Mouse (Mus musculus): ENCODE results near the gene Gm36028. TPM values are rescaled to one million over a fixed set of nuclear protein-coding genes. Genes with fewer than 3 reads are reported as not detected.

The Gm36028 gene
- polyA plus RNA-seq, 1 experiment = 0.15 TPM

- no peak overlapping the region for H3K27ac ChIP-seq (ENCODE audit: insufficient read depth, low read length)
- H3K27me3 ChIP-seq (ENCODE audit: control insufficient read depth, insufficient read depth, low read length) = no peaks in the 10 kb centered on the region
- peaks cover 5% of the 10 kb centered on the region for H3K4me1 ChIP-seq (ENCODE audit: control insufficient read depth, insufficient read depth, low read length)
- no peak for TF ChIP-seq POLR2A (IDR thresholded peaks at IDR 0.05; ENCODE audit: borderline replicate concordance, insufficient read depth, low read length)
- TF ChIP-seq CTCF (IDR thresholded peaks at IDR 0.05; ENCODE audit: borderline replicate concordance, insufficient read depth, low read depth, low read length) = peak; percentile 32; the same call in 1 of the 2 replicates
- WGBS = 48% methylated on average over 7 of the region's 7 CpGs
- H3K4me3 ChIP-seq (replicated peaks; ENCODE audit: insufficient read depth, low read depth, low read length) = no peak overlapping the region
- peak in 1 of 2 experiments; percentile 54 for DNase-seq
Measured at GRCm38 (mm10) chr16:37814383-37814971, 46.5 kb downstream of the Gm36028 start.

DNA sequence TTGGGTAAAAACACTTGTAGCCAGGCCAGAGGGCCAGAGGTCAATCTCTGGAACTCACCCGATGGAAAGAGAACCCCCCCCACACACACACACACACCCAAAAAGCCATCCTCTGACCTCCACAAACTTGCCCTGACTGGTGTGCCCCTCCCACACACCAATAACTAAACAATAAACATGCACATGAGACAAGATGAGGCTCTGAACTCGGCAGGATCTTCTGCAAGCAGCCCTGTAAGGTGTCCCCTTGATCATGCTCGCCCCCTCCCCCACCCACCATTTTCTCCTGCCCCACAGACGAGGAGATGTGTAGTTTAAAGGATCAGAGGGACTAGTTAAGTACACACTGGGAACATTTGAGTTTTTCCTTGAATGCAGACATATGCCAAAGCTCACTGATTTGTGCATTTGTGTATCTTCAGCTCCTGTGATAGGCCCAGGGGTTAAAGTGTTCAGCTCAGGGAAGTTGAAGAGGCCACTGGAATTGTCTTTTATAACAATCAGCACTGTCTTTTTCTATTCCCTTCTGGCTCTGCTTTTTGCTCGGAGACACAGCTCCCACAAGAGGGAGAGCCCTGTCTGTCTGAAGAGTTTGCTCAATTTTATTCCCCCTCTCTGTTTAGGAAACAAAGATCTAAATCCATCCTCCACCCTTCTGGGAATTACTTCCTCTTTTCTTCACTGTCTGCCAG lies 47.1 kb downstream of the Gm36028 start:
- Histone ChIP-seq H3K4me3 (replicated peaks; ENCODE audit: insufficient read depth, low read depth, low read length) (no peak overlapping the region), H3K27me3 (ENCODE audit: control insufficient read depth, insufficient read depth, low read length) (no peaks in the 10 kb centered on the region), H3K4me1 (ENCODE audit: control insufficient read depth, insufficient read depth, low read length) (peaks cover 5% of the 10 kb centered on the region), H3K27ac (ENCODE audit: insufficient read depth, low read length) (no peak overlapping the region)
- DNase-seq = no peak
- WGBS = 65% methylated on average over 5 of the region's 5 CpGs
- TF ChIP-seq POLR2A (IDR thresholded peaks at IDR 0.05; ENCODE audit: borderline replicate concordance, insufficient read depth, low read length) = no peak
- no peak for TF ChIP-seq CTCF (IDR thresholded peaks at IDR 0.05; ENCODE audit: borderline replicate concordance, insufficient read depth, low read depth, low read length)

GRCm38 (mm10) chr16:37812474-37812886 lies 48.5 kb downstream of the Gm36028 start:
- WGBS = 10% methylated on average over 9 of the region's 9 CpGs
- peak; percentile 81 to 89 for DNase-seq
- H3K4me3 ChIP-seq (replicated peaks; ENCODE audit: insufficient read depth, low read depth, low read length) = peak overlapping the region; percentile 35
- H3K27me3 ChIP-seq (ENCODE audit: control insufficient read depth, insufficient read depth, low read length) = no peaks in the 10 kb centered on the region
- peak overlapping the region; percentile 45 for H3K27ac ChIP-seq (ENCODE audit: insufficient read depth, low read length)
- peak; percentile 64 for TF ChIP-seq CTCF (IDR thresholded peaks at IDR 0.05; ENCODE audit: borderline replicate concordance, insufficient read depth, low read depth, low read length)
- peak; percentile 55; the same call in 1 of the 2 replicates for TF ChIP-seq POLR2A (IDR thresholded peaks at IDR 0.05; ENCODE audit: borderline replicate concordance, insufficient read depth, low read length)
- H3K4me1 ChIP-seq (ENCODE audit: control insufficient read depth, insufficient read depth, low read length) = peaks cover 5% of the 10 kb centered on the region

DNA sequence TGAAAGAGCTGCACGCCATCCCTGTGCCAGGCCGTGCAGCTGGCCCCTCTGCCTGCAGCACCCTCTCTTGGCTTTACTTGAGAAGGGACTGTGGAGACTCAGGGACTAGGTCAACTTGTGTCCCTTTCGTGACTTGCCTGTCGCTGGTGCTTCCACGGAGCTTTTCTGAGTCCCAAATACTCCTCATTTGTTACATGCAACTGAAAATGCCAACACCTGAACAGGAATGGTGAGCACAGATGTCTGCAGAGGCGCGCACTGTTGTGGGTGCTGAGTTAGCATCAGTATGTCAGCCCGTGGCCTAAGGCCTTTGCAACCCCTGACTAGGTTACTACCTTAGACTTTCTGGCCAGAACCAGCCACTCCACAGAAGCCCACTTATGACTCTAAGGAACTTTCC lies 49.1 kb downstream of the Gm36028 start:
- 89% methylated on average over 8 of the region's 8 CpGs for WGBS

GRCm38 (mm10) chr16:37809623-37809992 lies 51.3 kb downstream of the Gm36028 start:
- TF ChIP-seq POLR2A (IDR thresholded peaks at IDR 0.05; ENCODE audit: borderline replicate concordance, insufficient read depth, low read length) (no peak), CTCF (IDR thresholded peaks at IDR 0.05; ENCODE audit: borderline replicate concordance, insufficient read depth, low read depth, low read length) (no peak)
- H3K4me3 ChIP-seq (replicated peaks; ENCODE audit: insufficient read depth, low read depth, low read length) = no peak overlapping the region
- WGBS = 51% methylated on average over 6 of the region's 6 CpGs
- no peak overlapping the region for H3K27ac ChIP-seq (ENCODE audit: insufficient read depth, low read length)
- H3K4me1 ChIP-seq (ENCODE audit: control insufficient read depth, insufficient read depth, low read length) = peaks cover 10% of the 10 kb centered on the region
- DNase-seq = no peak
- H3K27me3 ChIP-seq (ENCODE audit: control insufficient read depth, insufficient read depth, low read length) = no peaks in the 10 kb centered on the region

More for the DNA sequence above, 49.1 kb downstream of the Gm36028 start:
- no peak for TF ChIP-seq CTCF (IDR thresholded peaks at IDR 0.05; ENCODE audit: borderline replicate concordance, insufficient read depth, low read depth, low read length)
- no peak for TF ChIP-seq POLR2A (IDR thresholded peaks at IDR 0.05; ENCODE audit: borderline replicate concordance, insufficient read depth, low read length)
- H3K4me1 ChIP-seq (ENCODE audit: control insufficient read depth, insufficient read depth, low read length) = peaks cover 10% of the 10 kb centered on the region
- peak in 1 of 2 experiments; percentile 51 for DNase-seq
- no peak overlapping the region for H3K4me3 ChIP-seq (replicated peaks; ENCODE audit: insufficient read depth, low read depth, low read length)
- peak overlapping the region; percentile 45 for H3K27ac ChIP-seq (ENCODE audit: insufficient read depth, low read length)
- H3K27me3 ChIP-seq (ENCODE audit: control insufficient read depth, insufficient read depth, low read length) = no peaks in the 10 kb centered on the region

GRCm38 (mm10) chr16:37808866-37809622 lies 51.9 kb downstream of the Gm36028 start:
- WGBS = 65% methylated on average over 10 of the region's 10 CpGs
- no peaks in the 10 kb centered on the region for H3K27me3 ChIP-seq (ENCODE audit: control insufficient read depth, insufficient read depth, low read length)
- no peak for DNase-seq
- H3K4me1 ChIP-seq (ENCODE audit: control insufficient read depth, insufficient read depth, low read length) = peaks cover 10% of the 10 kb centered on the region
- H3K27ac ChIP-seq (ENCODE audit: insufficient read depth, low read length) = no peak overlapping the region
- TF ChIP-seq POLR2A (IDR thresholded peaks at IDR 0.05; ENCODE audit: borderline replicate concordance, insufficient read depth, low read length) (no peak), CTCF (IDR thresholded peaks at IDR 0.05; ENCODE audit: borderline replicate concordance, insufficient read depth, low read depth, low read length) (no peak)
- H3K4me3 ChIP-seq (replicated peaks; ENCODE audit: insufficient read depth, low read depth, low read length) = no peak overlapping the region

GRCm38 (mm10) chr16:37807269-37807668 lies 53.7 kb downstream of the Gm36028 start:
- peaks cover 10% of the 10 kb centered on the region for H3K4me1 ChIP-seq (ENCODE audit: control insufficient read depth, insufficient read depth, low read length)
- TF ChIP-seq POLR2A (IDR thresholded peaks at IDR 0.05; ENCODE audit: borderline replicate concordance, insufficient read depth, low read length) (no peak), CTCF (IDR thresholded peaks at IDR 0.05; ENCODE audit: borderline replicate concordance, insufficient read depth, low read depth, low read length) (no peak)
- no peaks in the 10 kb centered on the region for H3K27me3 ChIP-seq (ENCODE audit: control insufficient read depth, insufficient read depth, low read length)
- H3K4me3 ChIP-seq (replicated peaks; ENCODE audit: insufficient read depth, low read depth, low read length) = no peak overlapping the region
- H3K27ac ChIP-seq (ENCODE audit: insufficient read depth, low read length) = no peak overlapping the region
- DNase-seq = no peak
- 29% methylated on average over 8 of the region's 8 CpGs for WGBS
